Mouse (Mus musculus): ENCODE measurements around the gene Slc38a3. TPM values are rescaled to one million over a fixed set of nuclear protein-coding genes. Genes with fewer than 3 reads are reported as not detected.

Gene Slc38a3
- total RNA-seq, 2 experiments from 2014 or later, result 69.9 to 81.4 TPM

DNA sequence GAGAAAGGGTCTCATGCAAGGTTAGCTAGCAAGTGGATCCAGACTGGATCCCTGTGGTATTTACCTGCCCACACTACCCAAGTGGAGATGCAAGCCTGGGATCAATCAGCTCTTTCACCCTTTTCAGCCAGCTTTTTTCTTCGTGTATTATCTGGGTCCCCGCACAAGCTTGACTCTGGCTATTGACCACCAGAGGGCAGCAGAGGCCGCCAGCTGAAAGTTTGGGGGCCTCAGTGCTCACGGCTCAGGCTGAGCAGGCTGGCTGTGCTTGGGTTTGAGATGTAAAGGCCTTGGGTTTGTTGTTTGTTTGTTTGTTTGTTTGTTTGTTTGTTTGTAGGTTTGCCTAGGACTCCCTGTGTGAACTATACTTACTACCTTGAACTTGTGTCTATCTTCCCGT lies 23.8 kb downstream of the Slc38a3 start:
- DNase-seq (ENCODE audit: low spot score in 2 of 2), result peak; percentile 74 to 77
- intact Hi-C loops (cut with DNase I), result loop anchor here (1.0 to 5.0 kb wide), 2 partner anchors 31 to 92 kb away; no protein-coding TSS in a partner anchor

GRCm38 (mm10) chr9:107645153-107645510 lies 24.2 kb downstream of the Slc38a3 start:
- intact Hi-C loops (cut with DNase I), result loop anchor here (1.0 to 5.0 kb wide), 2 partner anchors 31 to 92 kb away; no protein-coding TSS in a partner anchor
- no peak for DNase-seq (ENCODE audit: low spot score in 2 of 2)

- peak; percentile 92 for DNase-seq (ENCODE audit: low spot score in 2 of 2)
Observed at GRCm38 (mm10) chr9:107644495-107645152, 24.7 kb downstream of the Slc38a3 start.

GRCm38 (mm10) chr9:107643544-107644214 lies 25.7 kb downstream of the Slc38a3 start:
- DNase-seq (ENCODE audit: low spot score in 2 of 2), result no peak
- intact Hi-C loops (cut with DNase I), result loop anchor here (1.0 kb wide), 2 partner anchors 17 to 41 kb away; no protein-coding TSS in a partner anchor

More at GRCm38 (mm10) chr9:107644495-107645152, 24.7 kb downstream of the Slc38a3 start:
- intact Hi-C loops (cut with DNase I), result loop anchor here (1.0 to 5.0 kb wide), 4 partner anchors 18 to 93 kb away; no protein-coding TSS in a partner anchor

DNA sequence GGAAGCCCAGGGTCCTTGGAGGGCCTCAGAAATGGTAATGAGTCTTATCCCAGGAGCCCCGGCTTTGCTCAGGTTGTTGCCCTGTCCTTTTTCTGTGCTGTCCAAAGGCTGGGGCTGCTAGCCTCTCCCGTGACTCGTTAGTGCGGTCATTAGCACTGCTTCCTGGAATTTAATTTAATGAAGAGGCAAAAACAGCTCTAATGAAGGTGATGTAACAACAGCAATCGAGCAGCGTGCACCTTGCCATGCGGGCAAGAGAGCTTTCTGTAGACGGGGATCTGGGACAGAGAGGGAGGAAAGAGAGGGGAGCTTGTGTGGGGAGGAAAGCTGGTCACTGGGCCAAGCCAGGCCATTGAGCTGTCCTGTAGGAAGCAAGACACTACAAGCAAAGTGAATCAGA lies 27.7 kb downstream of the Slc38a3 start:
- DNase-seq (ENCODE audit: low spot score in 2 of 2), result no peak
- intact Hi-C loops (cut with DNase I), result no loop called here

DNA sequence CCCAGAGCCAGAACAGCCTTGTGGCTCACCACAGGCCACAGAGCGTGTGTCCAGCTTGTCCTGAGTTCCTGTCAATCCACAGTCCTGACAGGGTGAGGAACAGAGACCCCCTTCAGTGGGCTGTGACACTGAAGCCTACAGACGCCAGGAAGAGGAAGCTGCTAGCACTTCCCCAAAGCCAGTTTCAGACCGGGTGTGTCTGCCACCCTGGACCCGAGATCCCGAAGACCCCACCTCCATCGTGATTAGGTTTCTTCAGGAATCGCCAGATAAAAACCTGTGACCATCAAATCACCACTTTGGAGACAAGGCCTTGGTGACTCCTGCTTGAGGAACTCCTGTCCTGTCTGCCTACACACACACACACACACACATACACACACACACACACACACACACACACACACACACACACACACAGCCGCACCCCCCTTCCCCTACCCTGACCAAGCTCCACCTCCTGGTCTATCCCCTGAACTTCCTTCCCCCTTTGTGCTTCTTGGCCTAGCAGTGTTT lies 29.0 kb downstream of the Slc38a3 start:
- DNase-seq (ENCODE audit: low spot score in 2 of 2), result peak in 1 of 2 experiments; percentile 52
- intact Hi-C loops (cut with DNase I), result no loop called here

- intact Hi-C loops (cut with DNase I), result no loop called here
- DNase-seq (ENCODE audit: low spot score in 2 of 2), result no peak
Observed at GRCm38 (mm10) chr9:107637070-107637469, 32.3 kb downstream of the Slc38a3 start.

GRCm38 (mm10) chr9:107635279-107636028 lies 33.9 kb downstream of the Slc38a3 start, which contains the start of gene Gnai2:
Gene Gnai2, minus strand, starts transcription at chr9:107635367.
- DNase-seq (ENCODE audit: low spot score in 2 of 2), result peak; percentile 90 to 97
- intact Hi-C loops (cut with DNase I), result no loop called here

- DNase-seq (ENCODE audit: low spot score in 2 of 2), result no peak
- intact Hi-C loops (cut with DNase I), result no loop called here
Observed at GRCm38 (mm10) chr9:107634406-107635278, 34.7 kb downstream of the Slc38a3 start.

- DNase-seq (ENCODE audit: low spot score in 2 of 2), result no peak
- intact Hi-C loops (cut with DNase I), result no loop called here
Observed at GRCm38 (mm10) chr9:107633661-107634405, 35.5 kb downstream of the Slc38a3 start.

DNA sequence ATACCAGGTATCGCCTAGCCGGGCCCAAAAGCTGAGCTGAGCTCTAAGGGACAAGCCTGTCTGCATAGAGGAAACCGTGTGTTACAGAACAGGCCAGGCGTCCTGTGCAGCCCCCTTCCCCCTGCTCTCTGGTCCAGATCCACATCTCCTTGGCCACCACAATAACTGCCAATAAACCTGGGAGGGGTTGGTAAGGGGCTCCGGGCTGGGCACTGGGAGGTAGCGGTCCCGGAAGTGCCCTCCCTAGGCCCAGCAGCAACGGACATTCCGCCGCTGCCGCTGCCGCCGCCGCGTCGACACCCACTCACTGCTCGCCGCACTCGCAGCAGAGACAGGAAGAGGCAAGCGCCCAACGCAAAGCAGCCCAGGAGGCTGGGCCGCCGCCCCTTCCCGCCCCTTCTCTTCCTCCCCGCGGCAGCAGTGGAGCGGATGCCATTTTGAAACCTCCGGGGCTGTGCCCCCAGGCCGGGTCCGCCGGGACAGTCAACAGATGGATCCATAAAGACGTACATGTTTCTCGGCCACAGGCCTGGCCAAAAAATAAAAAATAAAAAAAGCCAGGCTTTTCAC lies 36.2 kb downstream of the Slc38a3 start:
- intact Hi-C loops (cut with DNase I), result no loop called here
- DNase-seq (ENCODE audit: low spot score in 2 of 2), result peak; percentile 82 to 84

DNA sequence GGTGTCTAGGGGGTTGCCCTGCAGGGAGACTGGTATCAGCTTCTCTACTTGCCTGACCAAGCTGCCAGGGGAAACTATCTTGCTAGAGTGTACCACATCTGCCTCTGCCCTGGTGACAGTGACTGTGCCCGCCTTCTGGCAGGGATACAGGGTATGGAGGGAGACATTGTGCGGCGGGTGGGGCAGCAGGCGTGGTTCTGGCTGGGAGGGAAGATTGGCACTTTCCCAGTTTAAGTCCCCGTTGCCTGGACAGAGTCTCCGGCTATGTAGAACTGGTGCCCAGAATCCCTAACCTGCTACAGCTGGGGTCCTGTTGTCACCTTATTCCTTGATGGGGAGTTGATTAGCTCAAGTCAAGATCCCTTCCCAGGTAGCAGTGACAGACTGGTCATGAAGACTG lies 36.9 kb downstream of the Slc38a3 start:
- intact Hi-C loops (cut with DNase I), result no loop called here
- no peak for DNase-seq (ENCODE audit: low spot score in 2 of 2)

GRCm38 (mm10) chr9:107631861-107632260 lies 37.5 kb downstream of the Slc38a3 start:
- intact Hi-C loops (cut with DNase I), result no loop called here
- DNase-seq (ENCODE audit: low spot score in 2 of 2), result no peak

DNA sequence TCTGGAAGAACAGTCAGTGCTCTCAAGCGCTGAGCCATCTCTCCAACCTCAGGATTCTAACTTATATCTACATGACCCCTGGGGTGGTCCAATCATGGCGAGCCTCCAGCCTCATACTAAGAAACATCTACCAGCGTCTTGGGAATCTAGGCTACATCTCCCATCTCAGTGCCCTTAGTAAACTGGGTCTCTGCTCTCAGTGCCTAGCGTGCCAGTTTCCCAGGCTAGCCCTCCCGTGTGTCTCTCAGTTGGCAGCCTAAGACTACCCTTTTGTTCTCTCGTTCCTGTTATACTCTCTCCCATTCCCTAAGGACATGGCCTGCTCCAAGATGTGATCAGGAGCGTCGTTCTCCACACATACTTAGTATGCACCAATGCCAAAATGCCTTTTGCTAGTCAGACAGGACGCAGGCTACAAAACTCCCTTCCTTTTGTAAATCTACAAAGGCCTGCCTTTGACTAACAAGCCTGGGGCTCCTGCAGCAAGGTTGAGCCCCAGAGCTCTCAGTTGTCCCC lies 38.0 kb downstream of the Slc38a3 start:
- intact Hi-C loops (cut with DNase I), result no loop called here

GRCm38 (mm10) chr9:107630576-107630975 lies 38.8 kb downstream of the Slc38a3 start:
- intact Hi-C loops (cut with DNase I), result no loop called here
- peak in 1 of 2 experiments; percentile 57 for DNase-seq (ENCODE audit: low spot score in 2 of 2)

More for the DNA sequence above, 38.0 kb downstream of the Slc38a3 start:
- DNase-seq (ENCODE audit: low spot score in 2 of 2), result no peak

GRCm38 (mm10) chr9:107629901-107630425 lies 39.4 kb downstream of the Slc38a3 start:
- intact Hi-C loops (cut with DNase I), result no loop called here
- DNase-seq (ENCODE audit: low spot score in 2 of 2), result peak in 1 of 2 experiments; percentile 48

- no peak for DNase-seq (ENCODE audit: low spot score in 2 of 2)
- intact Hi-C loops (cut with DNase I), result no loop called here
Observed at GRCm38 (mm10) chr9:107629411-107629730, 40.0 kb downstream of the Slc38a3 start.

Data from left cerebral cortex, postnatal 25 days (tissue).